Mouse (Mus musculus): ENCODE measurements at regions not wholly inside any gene's neighbourhood (a gene's known extent, or its start where the extent isn't known, plus 50 kb on each side); places are given as distances from the start of the nearest gene placed in this dataset.

DNA sequence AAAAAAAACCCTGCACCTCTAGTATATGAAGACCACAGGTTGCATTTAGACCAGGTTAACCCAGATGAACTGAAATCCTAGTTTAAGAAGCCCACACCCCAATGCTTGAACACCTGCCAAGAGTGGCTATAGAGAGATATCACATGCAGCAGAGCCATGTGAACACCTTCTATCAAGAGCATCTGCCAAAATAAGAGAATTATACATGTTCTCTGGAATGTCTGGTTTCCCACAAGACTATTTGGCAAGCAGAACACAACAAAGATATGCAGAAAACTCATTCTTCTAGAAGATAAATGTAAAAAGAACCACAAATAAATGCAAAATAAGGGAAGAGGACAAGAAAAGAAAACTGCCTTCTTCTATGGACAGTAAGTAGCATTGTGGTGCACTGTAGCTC is 107.7 kb upstream of the Dab2 start:
- H3K4me3 ChIP-seq (ENCODE audit: low read depth, low read length): no peak overlapping the region
- H3K9ac ChIP-seq (ENCODE audit: low read depth, low read length): no peak overlapping the region
- H3K9me3 ChIP-seq (ENCODE audit: control insufficient read depth, low read length): no peaks in the 10 kb centered on the region
- no peaks in the 10 kb centered on the region for H3K36me3 ChIP-seq (ENCODE audit: control insufficient read depth, insufficient read depth, low read length)
- no peaks in the 10 kb centered on the region for H3K27me3 ChIP-seq (replicated peaks; ENCODE audit: control insufficient read depth, insufficient read depth, low read length)
- H3K4me1 ChIP-seq (ENCODE audit: control insufficient read depth, insufficient read depth, low read length): no peaks in the 10 kb centered on the region
- no peak overlapping the region for H3K27ac ChIP-seq (replicated peaks; ENCODE audit: low read depth, low read length)
- DNase-seq (ENCODE audit: low spot score): peak; percentile 33
- H3K4me2 ChIP-seq (ENCODE audit: low read depth, low read length): no peak overlapping the region
- ATAC-seq (ENCODE audit: low read depth): no peak

- Histone ChIP-seq H3K27ac (replicated peaks; ENCODE audit: low read depth, low read length) (no peak overlapping the region; the same call in 1 of the 2 replicates), H3K27me3 (replicated peaks; ENCODE audit: control insufficient read depth, insufficient read depth, low read length) (no peaks in the 10 kb centered on the region), H3K36me3 (ENCODE audit: control insufficient read depth, insufficient read depth, low read length) (no peaks in the 10 kb centered on the region), H3K9me3 (ENCODE audit: control insufficient read depth, low read length) (no peaks in the 10 kb centered on the region), H3K4me2 (ENCODE audit: low read depth, low read length) (no peak overlapping the region), H3K4me3 (ENCODE audit: low read depth, low read length) (no peak overlapping the region), H3K4me1 (ENCODE audit: control insufficient read depth, insufficient read depth, low read length) (no peaks in the 10 kb centered on the region; the same call in 1 of the 2 replicates), H3K9ac (ENCODE audit: low read depth, low read length) (no peak overlapping the region)
- DNase-seq (ENCODE audit: low spot score) (peak; percentile 29), ATAC-seq (ENCODE audit: low read depth) (no peak)
- 29% methylated on average over 2 of the region's 2 CpGs for whole genome bisulfite sequencing
Observed at GRCm38 (mm10) chr15:6207239-6207638, 92.3 kb upstream of the Dab2 start.

DNA sequence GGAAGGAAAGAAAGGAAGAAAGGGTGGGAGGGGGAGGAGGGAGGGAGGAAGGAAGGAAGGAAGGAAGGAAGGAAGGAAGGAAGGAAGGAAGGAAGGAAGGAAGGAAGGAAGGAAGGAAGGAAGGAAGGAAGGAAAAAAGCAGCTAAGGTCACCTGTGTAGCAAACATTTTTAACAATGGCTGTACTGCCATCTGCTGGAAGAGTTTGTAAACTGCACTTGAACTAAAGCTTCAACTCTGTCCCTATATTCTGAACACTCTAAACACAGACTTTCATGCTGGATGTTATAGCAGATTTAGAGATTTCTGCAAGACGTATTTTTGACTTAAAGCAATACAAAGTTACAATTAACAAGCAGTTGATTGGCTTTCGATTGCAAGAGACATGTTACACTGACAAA is 90.3 kb upstream of the Dab2 start:
- 14% methylated on average over 2 of the region's 2 CpGs for WGBS
- no peak for ATAC-seq (ENCODE audit: low read depth)
- no peaks in the 10 kb centered on the region for H3K36me3 ChIP-seq (ENCODE audit: control insufficient read depth, insufficient read depth, low read length)

GRCm38 (mm10) chr15:6218087-6218486 is 81.5 kb upstream of the Dab2 start:
- no peaks in the 10 kb centered on the region for H3K27me3 ChIP-seq (replicated peaks; ENCODE audit: control insufficient read depth, insufficient read depth, low read length)
- DNase-seq (ENCODE audit: low spot score) (no peak), ATAC-seq (ENCODE audit: low read depth) (no peak)
- no peaks in the 10 kb centered on the region for H3K36me3 ChIP-seq (ENCODE audit: control insufficient read depth, insufficient read depth, low read length)
- H3K4me2 ChIP-seq (ENCODE audit: low read depth, low read length): no peak overlapping the region
- no peak overlapping the region for H3K4me3 ChIP-seq (ENCODE audit: low read depth, low read length)
- H3K9me3 ChIP-seq (ENCODE audit: control insufficient read depth, low read length): no peaks in the 10 kb centered on the region
- H3K9ac ChIP-seq (ENCODE audit: low read depth, low read length): no peak overlapping the region
- H3K4me1 ChIP-seq (ENCODE audit: control insufficient read depth, insufficient read depth, low read length): no peaks in the 10 kb centered on the region
- WGBS: 68% methylated on average over 3 of the region's 3 CpGs
- H3K27ac ChIP-seq (replicated peaks; ENCODE audit: low read depth, low read length): no peak overlapping the region

More for the DNA sequence above, 90.3 kb upstream of the Dab2 start:
- no peak overlapping the region for H3K9ac ChIP-seq (ENCODE audit: low read depth, low read length)
- H3K4me1 ChIP-seq (ENCODE audit: control insufficient read depth, insufficient read depth, low read length): no peaks in the 10 kb centered on the region; the same call in 1 of the 2 replicates
- H3K27me3 ChIP-seq (replicated peaks; ENCODE audit: control insufficient read depth, insufficient read depth, low read length): no peaks in the 10 kb centered on the region
- peak; percentile 47 for DNase-seq (ENCODE audit: low spot score)
- H3K9me3 ChIP-seq (ENCODE audit: control insufficient read depth, low read length): no peaks in the 10 kb centered on the region
- no peak overlapping the region for H3K4me2 ChIP-seq (ENCODE audit: low read depth, low read length)
- no peak overlapping the region for H3K4me3 ChIP-seq (ENCODE audit: low read depth, low read length)
- no peak overlapping the region for H3K27ac ChIP-seq (replicated peaks; ENCODE audit: low read depth, low read length)

- no peak overlapping the region for H3K9ac ChIP-seq (ENCODE audit: low read depth, low read length)
- no peak overlapping the region for H3K4me3 ChIP-seq (ENCODE audit: low read depth, low read length)
- no peak overlapping the region for H3K4me2 ChIP-seq (ENCODE audit: low read depth, low read length)
- no peaks in the 10 kb centered on the region for H3K36me3 ChIP-seq (ENCODE audit: control insufficient read depth, insufficient read depth, low read length)
- no peaks in the 10 kb centered on the region for H3K9me3 ChIP-seq (ENCODE audit: control insufficient read depth, low read length)
- DNase-seq (ENCODE audit: low spot score) (no peak), ATAC-seq (ENCODE audit: low read depth) (no peak)
- no peaks in the 10 kb centered on the region for H3K27me3 ChIP-seq (replicated peaks; ENCODE audit: control insufficient read depth, insufficient read depth, low read length)
- 75% methylated on average over 1 of the region's 1 CpGs for WGBS
- H3K27ac ChIP-seq (replicated peaks; ENCODE audit: low read depth, low read length): no peak overlapping the region
- no peaks in the 10 kb centered on the region for H3K4me1 ChIP-seq (ENCODE audit: control insufficient read depth, insufficient read depth, low read length)
Observed at GRCm38 (mm10) chr15:6225227-6225626, 74.4 kb upstream of the Dab2 start.

GRCm38 (mm10) chr15:6230618-6231017 is 69.0 kb upstream of the Dab2 start:
- no peaks in the 10 kb centered on the region for H3K36me3 ChIP-seq (ENCODE audit: control insufficient read depth, insufficient read depth, low read length)
- no peak overlapping the region for H3K4me3 ChIP-seq (ENCODE audit: low read depth, low read length)
- WGBS: 90% methylated on average over 7 of the region's 7 CpGs
- no peak overlapping the region for H3K9ac ChIP-seq (ENCODE audit: low read depth, low read length)
- no peak for DNase-seq (ENCODE audit: low spot score)
- no peaks in the 10 kb centered on the region for H3K27me3 ChIP-seq (replicated peaks; ENCODE audit: control insufficient read depth, insufficient read depth, low read length)
- no peaks in the 10 kb centered on the region for H3K4me1 ChIP-seq (ENCODE audit: control insufficient read depth, insufficient read depth, low read length)
- H3K4me2 ChIP-seq (ENCODE audit: low read depth, low read length): no peak overlapping the region
- no peak for ATAC-seq (ENCODE audit: low read depth)
- H3K9me3 ChIP-seq (ENCODE audit: control insufficient read depth, low read length): no peaks in the 10 kb centered on the region
- no peak overlapping the region for H3K27ac ChIP-seq (replicated peaks; ENCODE audit: low read depth, low read length)

DNA sequence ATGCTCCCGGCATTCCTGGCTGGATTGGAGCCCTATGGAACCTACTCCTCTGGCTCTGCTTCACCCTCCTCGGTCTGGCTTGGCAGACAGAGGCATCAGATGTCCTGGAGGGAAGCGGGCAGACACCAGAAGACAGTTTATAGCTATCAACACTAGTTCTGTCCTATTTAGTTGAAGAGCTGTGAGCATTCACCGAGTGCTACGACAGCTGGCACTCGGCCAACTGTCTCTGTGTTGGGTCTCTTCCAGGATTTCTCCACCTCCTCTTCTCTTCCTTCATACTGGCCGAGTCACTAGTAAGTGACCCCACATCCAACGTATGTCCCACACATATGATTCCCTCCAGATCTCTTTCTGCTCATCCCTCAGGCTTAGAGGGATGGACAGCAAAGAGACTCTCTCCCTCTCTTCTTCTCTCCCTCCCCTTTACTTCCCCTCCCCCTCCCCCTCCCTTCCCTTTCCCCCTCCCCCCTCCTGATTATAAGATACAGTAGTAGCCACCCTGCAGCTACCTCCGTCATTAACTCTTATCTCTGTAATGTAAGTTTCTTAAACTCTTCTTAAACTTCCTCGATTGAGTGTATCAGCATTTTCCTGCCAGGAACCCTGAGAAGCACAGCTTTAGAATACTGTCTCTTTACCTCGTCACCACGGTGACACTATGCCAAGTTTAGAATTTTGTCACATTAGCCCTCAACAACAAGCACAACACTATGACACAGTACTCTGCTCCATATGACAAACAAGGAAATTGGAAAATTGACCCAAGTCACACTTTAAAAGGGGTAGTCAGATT is 68.1 kb upstream of the Dab2 start:
- DNase-seq (ENCODE audit: low spot score) (no peak), ATAC-seq (ENCODE audit: low read depth) (no peak)
- no peak overlapping the region for H3K4me3 ChIP-seq (ENCODE audit: low read depth, low read length)
- no peak overlapping the region for H3K27ac ChIP-seq (replicated peaks; ENCODE audit: low read depth, low read length)
- 60% methylated on average over 12 of the region's 12 CpGs for WGBS
- no peak overlapping the region for H3K9ac ChIP-seq (ENCODE audit: low read depth, low read length)
- H3K27me3 ChIP-seq (replicated peaks; ENCODE audit: control insufficient read depth, insufficient read depth, low read length): no peaks in the 10 kb centered on the region
- no peaks in the 10 kb centered on the region for H3K9me3 ChIP-seq (ENCODE audit: control insufficient read depth, low read length)
- H3K36me3 ChIP-seq (ENCODE audit: control insufficient read depth, insufficient read depth, low read length): no peaks in the 10 kb centered on the region
- H3K4me2 ChIP-seq (ENCODE audit: low read depth, low read length): no peak overlapping the region
- no peaks in the 10 kb centered on the region for H3K4me1 ChIP-seq (ENCODE audit: control insufficient read depth, insufficient read depth, low read length)

DNA sequence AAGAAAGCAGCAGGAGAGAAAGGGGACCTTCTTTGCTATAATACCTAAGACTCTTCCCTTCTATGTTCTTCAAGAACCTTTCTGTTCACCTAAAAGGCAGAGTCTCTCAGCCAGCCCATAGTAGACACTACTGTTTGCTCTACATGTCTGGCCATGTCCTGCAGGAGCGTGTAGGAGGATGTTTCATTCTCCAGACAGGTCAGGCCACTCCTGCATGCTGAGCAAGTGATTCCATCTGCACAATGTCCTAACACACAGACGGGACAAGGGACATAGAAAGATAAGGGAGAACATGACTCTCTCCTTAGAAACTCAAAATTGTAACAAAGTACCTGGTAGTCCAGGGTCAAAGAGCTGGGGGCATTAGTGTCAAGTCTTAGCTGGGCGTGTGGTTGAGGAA is 66.0 kb upstream of the Dab2 start:
- Histone ChIP-seq H3K27me3 (replicated peaks; ENCODE audit: control insufficient read depth, insufficient read depth, low read length) (no peaks in the 10 kb centered on the region), H3K4me3 (ENCODE audit: low read depth, low read length) (no peak overlapping the region), H3K9me3 (ENCODE audit: control insufficient read depth, low read length) (no peaks in the 10 kb centered on the region), H3K4me1 (ENCODE audit: control insufficient read depth, insufficient read depth, low read length) (peaks cover 9% of the 10 kb centered on the region), H3K27ac (replicated peaks; ENCODE audit: low read depth, low read length) (no peak overlapping the region), H3K9ac (ENCODE audit: low read depth, low read length) (no peak overlapping the region), H3K36me3 (ENCODE audit: control insufficient read depth, insufficient read depth, low read length) (no peaks in the 10 kb centered on the region), H3K4me2 (ENCODE audit: low read depth, low read length) (no peak overlapping the region)
- ATAC-seq (ENCODE audit: low read depth) (no peak), DNase-seq (ENCODE audit: low spot score) (no peak)
- WGBS: 72% methylated on average over 3 of the region's 3 CpGs

GRCm38 (mm10) chr15:6236583-6236982 is 63.0 kb upstream of the Dab2 start:
- DNase-seq (ENCODE audit: low spot score) (no peak), ATAC-seq (ENCODE audit: low read depth) (no peak)
- H3K9ac ChIP-seq (ENCODE audit: low read depth, low read length): no peak overlapping the region
- H3K27me3 ChIP-seq (replicated peaks; ENCODE audit: control insufficient read depth, insufficient read depth, low read length): no peaks in the 10 kb centered on the region
- no peak overlapping the region for H3K27ac ChIP-seq (replicated peaks; ENCODE audit: low read depth, low read length)
- no peak overlapping the region for H3K4me3 ChIP-seq (ENCODE audit: low read depth, low read length)
- H3K9me3 ChIP-seq (ENCODE audit: control insufficient read depth, low read length): no peaks in the 10 kb centered on the region
- peaks cover 9% of the 10 kb centered on the region for H3K4me1 ChIP-seq (ENCODE audit: control insufficient read depth, insufficient read depth, low read length)
- H3K36me3 ChIP-seq (ENCODE audit: control insufficient read depth, insufficient read depth, low read length): no peaks in the 10 kb centered on the region
- H3K4me2 ChIP-seq (ENCODE audit: low read depth, low read length): no peak overlapping the region
- 88% methylated on average over 8 of the region's 8 CpGs for WGBS

Data from embryonic facial prominence, embryonic 14.5 days (tissue).